Mouse (Mus musculus) olfactory bulb, adult 2 months (tissue): ENCODE measurements around the gene Srgap2.

Source experiments
- CTCF ChIP-seq: fragments of 200-500 bp; IDR thresholded peaks from 2 replicates; pipeline ENCODE4 v1.5.1; 2012; ENCODE audit warnings: low read depth, mild to moderate bottlenecking, low read length, moderate library complexity; ENCODE audit not compliant: insufficient read depth
- POLR2A ChIP-seq: fragments of 200-500 bp; IDR thresholded peaks from 2 replicates; pipeline ENCODE4 v1.6.1; 2012; ENCODE audit warnings: mild to moderate bottlenecking, low read depth, low read length, moderate library complexity; ENCODE audit not compliant: insufficient read depth

DNA sequence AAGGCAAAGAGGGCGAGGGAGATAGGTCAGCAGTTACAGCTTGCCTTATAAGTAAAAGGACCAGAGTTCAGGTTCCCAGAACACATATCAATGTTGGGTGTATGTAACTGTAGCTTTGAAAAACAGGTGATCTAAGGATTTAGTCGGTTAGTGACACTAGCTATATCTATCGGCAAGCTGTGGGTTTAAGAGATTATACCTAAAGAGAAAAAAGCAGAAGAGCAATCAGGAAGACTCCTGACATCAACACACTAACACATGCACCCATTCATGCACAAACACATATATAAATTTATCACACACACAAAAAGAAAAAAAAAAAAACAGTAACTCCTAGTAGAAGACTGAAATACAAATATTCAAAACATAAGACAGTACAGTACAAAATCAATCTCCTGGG, 10.6 kb downstream of the Srgap2 start:
- TF ChIP-seq CTCF, result no peak
- TF ChIP-seq POLR2A, result no peak
